Mouse (Mus musculus): ENCODE data around the gene Rnf166.

Rnf166 gene

GRCm38 (mm10) chr8:122475580-122476320 lies at the start of gene Rnf166, which contains the start of gene Ctu2:
Gene Rnf166 (minus strand): TSS chr8:122476064.
Gene Ctu2 (plus strand): TSS chr8:122476143.
- DNase-seq (ENCODE audit: low read depth, low spot score): peak; percentile 97

GRCm38 (mm10) chr8:122525004-122525403 lies 49.1 kb upstream of the Rnf166 start:
- no peak for DNase-seq (ENCODE audit: low read depth, low spot score)

- DNase-seq (ENCODE audit: low read depth, low spot score): no peak
Measured at GRCm38 (mm10) chr8:122524506-122524905, 48.6 kb upstream of the Rnf166 start.

GRCm38 (mm10) chr8:122523652-122524360 lies 47.9 kb upstream of the Rnf166 start:
- DNase-seq (ENCODE audit: low read depth, low spot score): peak; percentile 50

GRCm38 (mm10) chr8:122522796-122523651 lies 47.2 kb upstream of the Rnf166 start:
- DNase-seq (ENCODE audit: low read depth, low spot score): peak; percentile 96

- DNase-seq (ENCODE audit: low read depth, low spot score): no peak
Measured at GRCm38 (mm10) chr8:122520611-122521010, 44.7 kb upstream of the Rnf166 start.

- peak; percentile 38 for DNase-seq (ENCODE audit: low read depth, low spot score)
Measured at GRCm38 (mm10) chr8:122517541-122518190, 41.8 kb upstream of the Rnf166 start.

- no peak for DNase-seq (ENCODE audit: low read depth, low spot score)
Measured at GRCm38 (mm10) chr8:122515699-122516098, 39.8 kb upstream of the Rnf166 start.

GRCm38 (mm10) chr8:122512392-122512791 lies 36.5 kb upstream of the Rnf166 start:
- DNase-seq (ENCODE audit: low read depth, low spot score): no peak

GRCm38 (mm10) chr8:122511552-122511951 lies 35.7 kb upstream of the Rnf166 start:
- DNase-seq (ENCODE audit: low read depth, low spot score): no peak

GRCm38 (mm10) chr8:122500856-122501255 lies 25.0 kb upstream of the Rnf166 start:
- DNase-seq (ENCODE audit: low read depth, low spot score): peak; percentile 82

GRCm38 (mm10) chr8:122497912-122498311 lies 22.0 kb upstream of the Rnf166 start:
- peak; percentile 86 for DNase-seq (ENCODE audit: low read depth, low spot score)

- peak; percentile 54 for DNase-seq (ENCODE audit: low read depth, low spot score)
Measured at GRCm38 (mm10) chr8:122497016-122497734, 21.3 kb upstream of the Rnf166 start.

- no peak for DNase-seq (ENCODE audit: low read depth, low spot score)
Measured at GRCm38 (mm10) chr8:122488387-122488786, 12.5 kb upstream of the Rnf166 start.

GRCm38 (mm10) chr8:122484831-122485230 lies 9.0 kb upstream of the Rnf166 start:
- no peak for DNase-seq (ENCODE audit: low read depth, low spot score)

- peak; percentile 54 for DNase-seq (ENCODE audit: low read depth, low spot score)
Measured at GRCm38 (mm10) chr8:122483877-122484276, 8.0 kb upstream of the Rnf166 start.

GRCm38 (mm10) chr8:122482448-122482847 lies 6.6 kb upstream of the Rnf166 start:
- DNase-seq (ENCODE audit: low read depth, low spot score): no peak

- peak; percentile 25 for DNase-seq (ENCODE audit: low read depth, low spot score)
Measured at GRCm38 (mm10) chr8:122474951-122475560, 808 bp downstream of the Rnf166 start.

- DNase-seq (ENCODE audit: low read depth, low spot score): peak; percentile 64
Measured at GRCm38 (mm10) chr8:122473911-122474421, 1.9 kb downstream of the Rnf166 start.

- DNase-seq (ENCODE audit: low read depth, low spot score): no peak
Measured at GRCm38 (mm10) chr8:122470691-122471090, 5.2 kb downstream of the Rnf166 start.

Measured in ZHBTc4 (cell line).